Mouse (Mus musculus): ENCODE data around the gene 4933411K16Rik. TPM values are rescaled to one million over a fixed set of nuclear protein-coding genes. Genes with fewer than 3 reads are reported as not detected.

4933411K16Rik gene
- polyA plus RNA-seq, 1 experiment: 3.6 TPM

GRCm38 (mm10) chr19:42045269-42046102 is 6.6 kb upstream of the 4933411K16Rik start, which contains the start of gene Hoga1:
Gene Hoga1 (plus strand): TSS chr19:42045610.
- Histone ChIP-seq H3K27me3 (replicated peaks; ENCODE audit: control insufficient read depth, insufficient read depth, low read length) (no peaks in the 10 kb centered on the region), H3K36me3 (ENCODE audit: control insufficient read depth, insufficient read depth, low read length) (no peaks in the 10 kb centered on the region), H3K4me1 (ENCODE audit: control insufficient read depth, insufficient read depth, low read length) (peaks cover 8% of the 10 kb centered on the region; the same call in 1 of the 2 replicates), H3K4me3 (ENCODE audit: insufficient read depth, low read depth, low read length) (peak within 1 kb of the TSS; percentile 73), H3K27ac (ENCODE audit: insufficient read depth, low read depth, low read length) (peak within 1 kb of the TSS; percentile 88)
- peak; percentile 97 for TF ChIP-seq CTCF (conservative IDR thresholded peaks at IDR 0.05; ENCODE audit: insufficient read depth, insufficient read length, low read depth, low read length)
- TF ChIP-seq POLR2A (IDR thresholded peaks at IDR 0.05; ENCODE audit: low read depth, low read length): no peak
- peak; percentile 96 for DNase-seq
- WGBS: 13% methylated on average over 23 of the region's 23 CpGs

GRCm38 (mm10) chr19:42050251-42050650 is 1.8 kb upstream of the 4933411K16Rik start:
- H3K4me3 ChIP-seq (ENCODE audit: insufficient read depth, low read depth, low read length): no peak overlapping the region
- TF ChIP-seq POLR2A (IDR thresholded peaks at IDR 0.05; ENCODE audit: low read depth, low read length) (no peak), CTCF (conservative IDR thresholded peaks at IDR 0.05; ENCODE audit: insufficient read depth, insufficient read length, low read depth, low read length) (no peak)
- peaks cover 26% of the 10 kb centered on the region for H3K4me1 ChIP-seq (ENCODE audit: control insufficient read depth, insufficient read depth, low read length)
- WGBS: 51% methylated on average over 1 of the region's 1 CpGs
- peak; percentile 74 for DNase-seq
- no peaks in the 10 kb centered on the region for H3K36me3 ChIP-seq (ENCODE audit: control insufficient read depth, insufficient read depth, low read length)
- H3K27me3 ChIP-seq (replicated peaks; ENCODE audit: control insufficient read depth, insufficient read depth, low read length): no peaks in the 10 kb centered on the region
- peak overlapping the region; percentile 93; the same call in 1 of the 2 replicates for H3K27ac ChIP-seq (ENCODE audit: insufficient read depth, low read depth, low read length)

GRCm38 (mm10) chr19:42051351-42051750 is 697 bp upstream of the 4933411K16Rik start:
- H3K36me3 ChIP-seq (ENCODE audit: control insufficient read depth, insufficient read depth, low read length): no peaks in the 10 kb centered on the region
- no peak overlapping the region for H3K4me3 ChIP-seq (ENCODE audit: insufficient read depth, low read depth, low read length)
- WGBS: 86% methylated on average over 3 of the region's 3 CpGs
- no peak for DNase-seq
- TF ChIP-seq CTCF (conservative IDR thresholded peaks at IDR 0.05; ENCODE audit: insufficient read depth, insufficient read length, low read depth, low read length): no peak
- TF ChIP-seq POLR2A (IDR thresholded peaks at IDR 0.05; ENCODE audit: low read depth, low read length): no peak
- H3K4me1 ChIP-seq (ENCODE audit: control insufficient read depth, insufficient read depth, low read length): peaks cover 26% of the 10 kb centered on the region
- H3K27ac ChIP-seq (ENCODE audit: insufficient read depth, low read depth, low read length): no peak overlapping the region
- no peaks in the 10 kb centered on the region for H3K27me3 ChIP-seq (replicated peaks; ENCODE audit: control insufficient read depth, insufficient read depth, low read length)

- Histone ChIP-seq H3K27me3 (replicated peaks; ENCODE audit: control insufficient read depth, insufficient read depth, low read length) (no peaks in the 10 kb centered on the region), H3K27ac (ENCODE audit: insufficient read depth, low read depth, low read length) (peak overlapping the region; percentile 60), H3K36me3 (ENCODE audit: control insufficient read depth, insufficient read depth, low read length) (no peaks in the 10 kb centered on the region), H3K4me3 (ENCODE audit: insufficient read depth, low read depth, low read length) (no peak overlapping the region), H3K4me1 (ENCODE audit: control insufficient read depth, insufficient read depth, low read length) (peaks cover 36% of the 10 kb centered on the region)
- DNase-seq: peak; percentile 95
- no peak for TF ChIP-seq CTCF (conservative IDR thresholded peaks at IDR 0.05; ENCODE audit: insufficient read depth, insufficient read length, low read depth, low read length)
- no peak for TF ChIP-seq POLR2A (IDR thresholded peaks at IDR 0.05; ENCODE audit: low read depth, low read length)
- WGBS: 32% methylated on average over 6 of the region's 6 CpGs
These were observed 2.2 kb downstream of the 4933411K16Rik start for GRCm38 (mm10) chr19:42054255-42054654.

GRCm38 (mm10) chr19:42055881-42056280 is 3.8 kb downstream of the 4933411K16Rik start:
- 55% methylated on average over 2 of the region's 2 CpGs for WGBS
- Histone ChIP-seq H3K27ac (ENCODE audit: insufficient read depth, low read depth, low read length) (peak overlapping the region; percentile 42; the same call in 1 of the 2 replicates), H3K4me1 (ENCODE audit: control insufficient read depth, insufficient read depth, low read length) (peaks cover 35% of the 10 kb centered on the region), H3K4me3 (ENCODE audit: insufficient read depth, low read depth, low read length) (no peak overlapping the region), H3K36me3 (ENCODE audit: control insufficient read depth, insufficient read depth, low read length) (no peaks in the 10 kb centered on the region), H3K27me3 (replicated peaks; ENCODE audit: control insufficient read depth, insufficient read depth, low read length) (no peaks in the 10 kb centered on the region)
- no peak for TF ChIP-seq CTCF (conservative IDR thresholded peaks at IDR 0.05; ENCODE audit: insufficient read depth, insufficient read length, low read depth, low read length)
- TF ChIP-seq POLR2A (IDR thresholded peaks at IDR 0.05; ENCODE audit: low read depth, low read length): no peak
- peak; percentile 67 for DNase-seq

GRCm38 (mm10) chr19:42056719-42057409 is 4.8 kb downstream of the 4933411K16Rik start:
- Histone ChIP-seq H3K27ac (ENCODE audit: insufficient read depth, low read depth, low read length) (0 out of 2 replicates have a peak overlapping the region, but pooled peaks have one; percentile 3), H3K4me1 (ENCODE audit: control insufficient read depth, insufficient read depth, low read length) (peaks cover 42% of the 10 kb centered on the region), H3K4me3 (ENCODE audit: insufficient read depth, low read depth, low read length) (no peak overlapping the region), H3K27me3 (replicated peaks; ENCODE audit: control insufficient read depth, insufficient read depth, low read length) (no peaks in the 10 kb centered on the region), H3K36me3 (ENCODE audit: control insufficient read depth, insufficient read depth, low read length) (no peaks in the 10 kb centered on the region)
- TF ChIP-seq CTCF (conservative IDR thresholded peaks at IDR 0.05; ENCODE audit: insufficient read depth, insufficient read length, low read depth, low read length) (no peak), POLR2A (IDR thresholded peaks at IDR 0.05; ENCODE audit: low read depth, low read length) (no peak)
- WGBS: 55% methylated on average over 6 of the region's 6 CpGs
- DNase-seq: peak; percentile 51

GRCm38 (mm10) chr19:42058426-42058825 is 6.4 kb downstream of the 4933411K16Rik start:
- no peak for DNase-seq
- WGBS: 33% methylated on average over 7 of the region's 7 CpGs
- Histone ChIP-seq H3K4me3 (ENCODE audit: insufficient read depth, low read depth, low read length) (no peak overlapping the region), H3K27me3 (replicated peaks; ENCODE audit: control insufficient read depth, insufficient read depth, low read length) (no peaks in the 10 kb centered on the region), H3K4me1 (ENCODE audit: control insufficient read depth, insufficient read depth, low read length) (peaks cover 39% of the 10 kb centered on the region), H3K27ac (ENCODE audit: insufficient read depth, low read depth, low read length) (peak overlapping the region; percentile 16), H3K36me3 (ENCODE audit: control insufficient read depth, insufficient read depth, low read length) (0 out of 2 replicates have a peak, but pooled peaks cover 2% of the 10 kb centered on the region)
- TF ChIP-seq POLR2A (IDR thresholded peaks at IDR 0.05; ENCODE audit: low read depth, low read length) (no peak), CTCF (conservative IDR thresholded peaks at IDR 0.05; ENCODE audit: insufficient read depth, insufficient read length, low read depth, low read length) (no peak)

Data from kidney, adult 2 months (tissue).